Mouse (Mus musculus): ENCODE measurements around the gene Rif1.
A peak's percentile ranks its signal among the peaks of the same experiment; 100 is the strongest.
"Not testable (repeated sequence)": the region's sequence is repeated elsewhere in the genome, so short reads cannot be mapped to it uniquely, and the experiment has no call there.

Rif1 gene

GRCm38 (mm10) chr2:52071241-52071991 is 1.2 kb upstream of the Rif1 start:
- no peak for DNase-seq (ENCODE audit: low read depth, low spot score)

GRCm38 (mm10) chr2:52072065-52072490 is 554 bp upstream of the Rif1 start:
- DNase-seq (ENCODE audit: low read depth, low spot score) = no peak

GRCm38 (mm10) chr2:52073141-52073904 is 691 bp downstream of the Rif1 start:
- DNase-seq (ENCODE audit: low read depth, low spot score) = peak; percentile 51

GRCm38 (mm10) chr2:52078666-52079065 is 6.0 kb downstream of the Rif1 start:
- no peak for DNase-seq (ENCODE audit: low read depth, low spot score)

- DNase-seq (ENCODE audit: low read depth, low spot score) = no peak
These were observed 11.4 kb downstream of the Rif1 start for GRCm38 (mm10) chr2:52084013-52084412.

- DNase-seq (ENCODE audit: low read depth, low spot score) = no peak
These were observed 11.9 kb downstream of the Rif1 start for GRCm38 (mm10) chr2:52084571-52084970.

- DNase-seq (ENCODE audit: low read depth, low spot score) = peak; percentile 34
These were observed 41.5 kb downstream of the Rif1 start for GRCm38 (mm10) chr2:52114086-52114485.

- not testable (repeated sequence) for DNase-seq (ENCODE audit: low read depth, low spot score)
These were observed 58.7 kb downstream of the Rif1 start for GRCm38 (mm10) chr2:52131370-52131769.

GRCm38 (mm10) chr2:52133351-52133750 is 60.7 kb downstream of the Rif1 start:
- peak; percentile 56 for DNase-seq (ENCODE audit: low read depth, low spot score)

GRCm38 (mm10) chr2:52153064-52153463 is 80.4 kb downstream of the Rif1 start:
- no peak for DNase-seq (ENCODE audit: low read depth, low spot score)

GRCm38 (mm10) chr2:52169243-52170005 is 96.8 kb downstream of the Rif1 start:
- peak; percentile 29 for DNase-seq (ENCODE audit: low read depth, low spot score)
